Mouse (Mus musculus) heart, adult 18-20 months (tissue): ENCODE measurements around the gene Zdhhc23. TPM values are rescaled to one million over a fixed set of nuclear protein-coding genes. Genes with fewer than 3 reads are reported as not detected.
A peak's percentile ranks its signal among the peaks of the same experiment; 100 is the strongest.

ENCODE experiments used
- DNase-seq, 2 experiments: peaks; one replicate each; pipeline ENCODE4 v3.0.0; 2021 to 2022; ENCODE audit warnings: mixed read lengths in 1 of 2
- long read RNA-seq, 2 experiments: library from polyadenylated mRNA; stranded (forward); transcript quantifications; one replicate each; pipeline ENCODE4 v2.0.0; 2021
- total RNA-seq, 2 experiments: library from RNA; stranded (reverse); gene quantifications; 2 replicates each; pipeline ENCODE4 v1.2.3; 2021

The Zdhhc23 gene
- under 1 TPM; 0.27 to 0.95 TPM for total RNA-seq
- long read RNA-seq, experiment 1 = 0 reads
- long read RNA-seq, experiment 2 = 0 reads

- DNase-seq = peak; percentile 9 to 25
Measured at GRCm38 (mm10) chr16:43979328-43980109, at the start of gene Zdhhc23. Gene Zdhhc23, minus strand, starts transcription at chr16:43979791.

- DNase-seq = no peak
Measured at GRCm38 (mm10) chr16:44029273-44029672, 49.7 kb upstream of the Zdhhc23 start.

GRCm38 (mm10) chr16:44026822-44027221, 47.2 kb upstream of the Zdhhc23 start:
- no peak for DNase-seq

- no peak for DNase-seq
Measured at GRCm38 (mm10) chr16:44026210-44026609, 46.6 kb upstream of the Zdhhc23 start.

GRCm38 (mm10) chr16:44018986-44019548, 39.5 kb upstream of the Zdhhc23 start:
- no peak for DNase-seq

GRCm38 (mm10) chr16:44018372-44018771, 38.8 kb upstream of the Zdhhc23 start:
- no peak for DNase-seq

GRCm38 (mm10) chr16:44017707-44018106, 38.1 kb upstream of the Zdhhc23 start:
- DNase-seq = no peak

- peak; percentile 18 for DNase-seq
Measured at GRCm38 (mm10) chr16:44016164-44016563, 36.6 kb upstream of the Zdhhc23 start.

- no peak for DNase-seq
Measured at GRCm38 (mm10) chr16:44015416-44016158, 36.0 kb upstream of the Zdhhc23 start.

GRCm38 (mm10) chr16:44011010-44011409, 31.4 kb upstream of the Zdhhc23 start:
- DNase-seq = no peak

GRCm38 (mm10) chr16:44002086-44002485, 22.5 kb upstream of the Zdhhc23 start:
- no peak for DNase-seq

- no peak for DNase-seq
Measured at GRCm38 (mm10) chr16:43999541-43999940, 19.9 kb upstream of the Zdhhc23 start.

GRCm38 (mm10) chr16:43999111-43999510, 19.5 kb upstream of the Zdhhc23 start:
- no peak for DNase-seq

- DNase-seq = no peak
Measured at GRCm38 (mm10) chr16:43994623-43995022, 15.0 kb upstream of the Zdhhc23 start.

- DNase-seq = no peak
Measured at GRCm38 (mm10) chr16:43986299-43986698, 6.7 kb upstream of the Zdhhc23 start.

GRCm38 (mm10) chr16:43980110-43980609, 569 bp upstream of the Zdhhc23 start:
- DNase-seq = peak in 1 of 2 experiments; percentile 25

GRCm38 (mm10) chr16:43979010-43979327, 622 bp downstream of the Zdhhc23 start:
- no peak for DNase-seq

GRCm38 (mm10) chr16:43973606-43974220, 5.9 kb downstream of the Zdhhc23 start:
- DNase-seq = no peak

GRCm38 (mm10) chr16:43973147-43973546, 6.4 kb downstream of the Zdhhc23 start:
- no peak for DNase-seq

- no peak for DNase-seq
Measured at GRCm38 (mm10) chr16:43972391-43972790, 7.2 kb downstream of the Zdhhc23 start.

GRCm38 (mm10) chr16:43971741-43972140, 7.8 kb downstream of the Zdhhc23 start:
- DNase-seq = no peak

- DNase-seq = no peak
Measured at GRCm38 (mm10) chr16:43971189-43971588, 8.4 kb downstream of the Zdhhc23 start.

GRCm38 (mm10) chr16:43970426-43970825, 9.2 kb downstream of the Zdhhc23 start:
- no peak for DNase-seq
